Mouse (Mus musculus) spleen, adult 12 weeks (tissue): ENCODE data around the gene Atp6v0b.

Experiments used
- DNase-seq: peaks from one replicate; pipeline ENCODE4 v3.0.0; 2022; ENCODE audit warnings: low spot score

Gene Atp6v0b

GRCm38 (mm10) chr4:117836204-117836767 is 50.8 kb downstream of the Atp6v0b start:
- DNase-seq: peak; percentile 89

DNA sequence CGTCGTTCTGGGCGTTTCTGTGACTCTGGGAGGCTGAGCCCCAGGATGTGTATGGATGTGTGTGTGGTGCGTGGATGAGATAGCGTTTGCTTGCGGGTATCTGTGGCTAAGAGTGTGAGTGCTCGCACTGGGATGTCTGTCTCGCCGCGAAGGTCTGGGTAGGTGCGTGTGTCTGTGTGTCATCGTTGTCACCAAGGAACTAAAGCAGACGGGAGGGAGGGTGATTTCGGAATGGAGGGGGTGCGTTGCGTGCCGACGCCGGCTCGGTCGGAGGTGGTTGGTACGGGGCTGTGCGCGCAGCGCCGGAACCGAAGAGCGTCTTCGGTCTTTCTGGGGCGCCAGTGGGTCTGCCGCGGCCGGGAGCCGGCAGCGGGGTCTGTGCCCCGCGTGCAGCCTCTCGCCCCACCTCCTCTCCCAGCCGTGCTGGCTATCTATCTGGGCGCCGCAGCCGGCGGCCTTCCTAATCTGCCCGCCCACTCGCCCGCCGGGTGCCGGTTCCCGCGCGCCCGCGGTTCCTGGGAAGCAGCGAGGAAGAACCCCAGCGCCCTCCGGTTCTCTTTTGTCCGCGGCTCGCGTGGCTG is 51.5 kb downstream of the Atp6v0b start:
- DNase-seq: peak; percentile 75

DNA sequence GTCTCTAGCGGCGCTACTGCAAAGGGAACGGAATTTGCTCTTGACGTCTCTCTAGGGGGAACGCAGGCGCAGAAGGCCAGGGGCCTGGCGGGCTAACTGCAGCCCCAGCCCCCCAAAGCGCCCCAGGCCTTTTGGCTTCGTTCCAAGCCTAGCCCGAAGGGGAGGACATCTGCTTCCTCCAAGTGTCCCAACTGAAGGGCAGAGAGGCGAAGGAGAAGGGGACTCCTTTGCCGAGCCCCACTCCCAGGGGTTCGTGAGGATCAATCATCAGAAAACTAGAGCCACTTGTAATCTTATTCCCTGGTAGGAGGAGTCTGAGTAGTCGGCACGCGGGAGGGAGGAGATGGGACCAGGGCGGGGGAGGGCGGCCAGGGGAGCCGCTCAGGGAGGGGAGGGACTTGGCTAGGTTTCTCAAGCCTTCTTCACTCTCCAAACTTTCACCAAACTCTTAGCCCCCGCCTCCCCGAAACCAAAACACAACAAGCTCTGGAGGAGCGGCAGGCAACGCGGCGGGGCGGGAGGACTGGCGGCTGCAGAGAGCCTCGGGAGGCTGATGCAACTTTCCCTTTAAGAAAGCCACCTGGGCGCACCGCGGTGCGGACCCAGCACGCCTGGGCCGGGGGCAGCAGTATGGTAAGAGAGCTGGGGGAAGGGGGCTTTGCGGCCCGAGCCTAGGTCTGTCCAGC is 52.1 kb downstream of the Atp6v0b start:
- DNase-seq: peak; percentile 65

DNA sequence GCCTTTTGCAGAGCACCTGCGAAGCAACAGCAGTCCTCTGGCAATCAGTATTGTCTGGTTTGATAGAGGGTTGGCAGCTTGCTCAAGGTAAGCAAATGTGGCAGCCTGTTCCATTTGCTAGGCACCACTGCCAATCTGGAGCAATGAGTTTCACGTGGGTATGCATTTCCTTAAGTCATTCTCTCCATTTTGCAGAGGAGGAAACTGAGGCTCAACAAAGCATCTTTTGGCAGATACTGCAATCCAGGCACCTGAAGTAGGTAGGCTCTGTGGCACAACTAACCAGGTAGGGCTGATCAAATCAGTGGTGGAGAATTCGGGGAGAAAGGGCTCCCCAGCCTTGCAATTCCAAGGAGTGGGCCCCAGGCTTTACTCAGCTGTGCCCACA is 52.7 kb downstream of the Atp6v0b start, which contains the start of gene Slc6a9:
Gene Slc6a9 (plus strand): TSS at position 50 of the 388 bp plus-strand sequence.
- DNase-seq: no peak
